Mouse (Mus musculus): ENCODE results near the gene Pla2r1.

GRCm38 (mm10) chr2:60382858-60383669, 170.0 kb downstream of the Pla2r1 start, which contains the start of gene Ly75:
- no peak for TF ChIP-seq CTCF (IDR thresholded peaks at IDR 0.05; ENCODE audit: low read depth)
- TF ChIP-seq EP300 (optimal IDR thresholded peaks at IDR 0.05): no peak

Data from stomach, postnatal 0 days (tissue).